Mouse (Mus musculus) erythroblast, adult 5-6 weeks (primary cell): ENCODE measurements around the gene Usp8. TPM values are rescaled to one million over a fixed set of nuclear protein-coding genes. Genes with fewer than 3 reads are reported as not detected.

Experiments used
- ATAC-seq: replicated peaks from 2 replicates; pipeline ENCODE4 v1.8.0; 2016; ENCODE audit warnings: moderate number of reproducible peaks, mild to moderate bottlenecking, moderate TSS enrichment, inconsistent platforms; ENCODE audit not compliant: poor library complexity, low FRiP score, severe bottlenecking
- total RNA-seq, 2 experiments: library from RNA; stranded (forward) in 1 of 2; stranded (reverse) in 1 of 2; fragments of 150-400 nt in 1 of 2; fragments of 200-764, 138-1000 nt in 1 of 2; gene quantifications; 2 replicates each; pipeline versions ENCODE4 v1.2.3 to v1.2.4; 2015 to 2017; ENCODE audit warnings: low replicate concordance in 2 of 2

Usp8 gene
- total RNA-seq, 2 experiments from 2014 or later = 12.7 to 19.2 TPM

- ATAC-seq = no peak
These were observed 28.4 kb downstream of the Usp8 start for GRCm38 (mm10) chr2:126735339-126736073.

DNA sequence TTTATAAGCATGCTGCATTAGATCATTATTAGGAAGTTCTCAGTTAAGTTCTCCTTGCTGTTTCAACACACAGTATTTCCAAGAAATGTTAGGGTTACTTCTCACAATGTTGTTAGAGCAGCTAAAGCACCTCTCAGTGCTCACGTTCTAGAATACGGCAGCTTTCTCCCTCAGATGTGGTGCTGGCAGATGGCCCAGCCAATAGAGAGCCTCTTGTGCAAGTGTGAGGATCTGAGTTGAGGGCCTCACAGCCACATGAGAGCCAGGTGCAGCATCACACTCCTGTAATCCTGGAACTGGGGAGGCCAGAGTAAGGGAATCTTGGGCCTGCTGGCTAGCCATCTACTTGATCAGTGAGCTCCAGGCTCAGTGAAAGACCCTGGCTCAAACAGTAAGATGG lies 33.2 kb downstream of the Usp8 start:
- ATAC-seq = no peak

- no peak for ATAC-seq
These were observed 36.3 kb downstream of the Usp8 start for GRCm38 (mm10) chr2:126743389-126743788.

GRCm38 (mm10) chr2:126755664-126756063 lies 48.5 kb downstream of the Usp8 start:
- no peak for ATAC-seq

- ATAC-seq = no peak
These were observed 52.2 kb downstream of the Usp8 start for GRCm38 (mm10) chr2:126759351-126759750.

- ATAC-seq = no peak
These were observed 58.9 kb downstream of the Usp8 start for GRCm38 (mm10) chr2:126765867-126766582.

GRCm38 (mm10) chr2:126767599-126767998 lies 60.5 kb downstream of the Usp8 start:
- ATAC-seq = no peak

GRCm38 (mm10) chr2:126768194-126768593 lies 61.1 kb downstream of the Usp8 start:
- ATAC-seq = no peak

GRCm38 (mm10) chr2:126769431-126770181 lies 62.5 kb downstream of the Usp8 start:
- ATAC-seq = no peak

GRCm38 (mm10) chr2:126772217-126772616 lies 65.1 kb downstream of the Usp8 start:
- ATAC-seq = no peak

DNA sequence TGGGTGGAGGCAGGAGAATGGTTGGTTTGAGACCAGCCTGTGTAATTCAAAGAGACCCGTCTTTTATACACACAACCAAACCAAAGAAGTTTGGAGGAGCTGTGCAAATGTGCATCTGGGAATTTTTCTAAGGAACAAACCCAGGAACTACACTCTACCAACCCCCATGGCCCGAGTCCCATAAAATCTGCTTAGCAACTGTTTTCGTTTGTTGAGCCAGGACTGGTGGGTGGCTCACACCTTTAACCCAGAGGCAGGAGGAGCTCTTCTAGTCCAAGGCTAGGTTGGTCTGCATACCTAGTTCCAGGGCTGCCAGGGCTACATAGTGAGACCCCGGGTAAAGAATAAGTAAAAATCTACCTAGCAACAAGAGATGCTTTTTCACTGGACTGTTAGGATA lies 68.8 kb downstream of the Usp8 start:
- ATAC-seq = no peak

DNA sequence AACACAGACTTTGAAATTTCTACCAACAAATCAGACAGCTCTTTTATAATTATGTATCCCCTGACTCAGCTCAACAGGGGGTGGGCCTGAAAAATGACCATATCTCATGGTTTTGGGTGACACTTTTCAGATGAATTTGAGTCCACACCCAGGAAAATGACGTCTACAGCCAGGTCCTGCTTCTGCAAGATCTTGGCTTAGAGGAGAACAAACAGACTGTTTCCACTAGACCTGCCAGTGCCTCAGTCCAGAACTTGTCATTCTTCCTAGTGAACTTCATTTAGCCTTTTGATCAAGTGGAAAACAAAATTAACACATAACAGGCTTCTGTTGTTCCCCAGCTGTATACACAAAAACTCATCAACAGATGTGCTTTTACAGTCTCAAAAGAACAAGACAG lies 69.3 kb downstream of the Usp8 start:
- no peak for ATAC-seq

DNA sequence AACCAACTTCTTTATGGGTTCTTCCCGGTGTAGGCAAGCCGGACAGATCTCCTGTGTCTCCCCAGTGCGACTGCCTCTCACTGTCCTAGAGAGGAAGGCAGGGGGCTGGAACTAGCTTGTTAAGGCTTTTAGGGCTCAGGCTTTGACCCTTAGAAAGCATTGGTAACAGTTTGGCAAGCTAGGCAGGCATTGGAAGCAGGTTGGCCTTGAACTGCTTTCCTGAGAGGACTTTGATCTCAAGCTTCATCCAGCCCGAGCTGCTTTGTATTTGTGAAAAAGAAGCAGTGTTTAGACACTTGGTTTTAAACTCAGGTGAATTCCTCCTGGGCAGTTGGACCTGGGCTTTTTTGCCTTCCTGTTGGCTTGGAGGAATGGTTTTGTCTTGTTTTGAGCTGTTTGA lies 71.7 kb downstream of the Usp8 start:
- ATAC-seq = no peak

GRCm38 (mm10) chr2:126780286-126780685 lies 73.2 kb downstream of the Usp8 start:
- ATAC-seq = no peak

DNA sequence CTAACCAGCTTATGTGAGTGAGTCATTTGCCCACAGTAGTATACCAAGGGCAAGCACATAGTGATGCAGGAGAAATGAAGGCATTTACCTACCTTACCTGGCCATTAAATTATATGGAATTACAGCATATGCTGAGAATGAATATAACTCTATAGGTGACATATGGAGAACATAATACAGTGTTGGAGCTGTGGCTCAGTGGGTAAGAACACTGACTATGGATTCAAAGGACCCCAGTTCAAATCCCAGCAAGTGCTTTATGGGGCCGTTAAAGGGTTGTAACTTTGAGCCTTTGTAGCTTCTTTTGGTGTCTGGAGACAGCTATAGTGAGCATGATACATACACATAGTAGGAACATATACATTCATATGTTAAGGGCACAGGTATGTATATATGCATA lies 74.3 kb downstream of the Usp8 start:
- no peak for ATAC-seq

GRCm38 (mm10) chr2:126782433-126782832 lies 75.3 kb downstream of the Usp8 start:
- no peak for ATAC-seq

DNA sequence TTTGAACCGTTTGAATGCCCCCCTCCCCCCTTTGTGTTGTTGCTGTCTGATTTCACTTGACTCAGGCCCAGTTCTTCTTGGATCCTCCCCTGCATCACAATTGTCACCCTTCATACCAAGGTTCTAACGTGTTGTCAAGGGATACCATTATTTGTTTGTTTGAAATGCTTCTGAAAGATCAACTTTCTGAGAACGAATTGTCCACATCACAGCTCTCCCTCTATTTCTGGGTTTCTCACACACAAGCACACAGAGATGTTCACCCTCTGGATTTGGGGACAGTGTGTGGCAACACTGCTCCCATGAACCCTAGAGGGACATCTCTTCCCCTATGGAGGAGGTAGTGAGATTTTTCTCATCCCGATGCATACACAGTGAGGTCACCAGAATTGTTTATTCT lies 76.2 kb downstream of the Usp8 start, which contains the start of gene Usp50:
Usp50 (minus strand) TSS at position 101 of the 400 bp plus-strand sequence.
- no peak for ATAC-seq

DNA sequence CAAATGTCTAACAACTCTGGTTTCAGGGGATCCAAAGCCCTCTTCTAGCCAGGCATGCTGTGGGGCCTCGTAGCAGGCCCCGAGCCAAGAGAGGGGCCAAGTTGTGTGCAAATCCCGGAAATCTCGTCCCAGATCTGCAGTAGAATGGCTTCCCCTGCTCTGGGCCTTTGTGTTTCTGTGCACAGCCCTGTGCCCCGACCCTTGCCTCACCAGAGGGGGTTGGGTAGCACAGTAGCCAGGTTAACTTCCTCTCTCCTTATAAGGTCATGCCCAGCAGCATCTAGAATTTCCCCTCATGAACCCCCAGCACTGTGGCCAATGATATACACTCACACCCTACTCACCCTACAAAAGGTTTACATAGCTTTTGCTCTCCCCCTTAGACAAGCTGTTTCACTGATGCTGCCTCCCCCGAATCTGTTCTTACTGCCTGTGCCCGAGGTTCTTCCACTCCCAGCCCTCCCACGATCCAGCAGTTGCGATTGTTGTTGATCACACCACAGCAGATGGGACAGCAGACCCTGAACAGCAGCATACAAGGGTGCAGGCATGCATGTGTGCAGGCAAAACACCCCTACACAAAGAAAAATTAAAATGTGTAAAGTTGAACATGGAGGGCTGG lies 80.7 kb downstream of the Usp8 start:
- ATAC-seq = no peak

GRCm38 (mm10) chr2:126792611-126793010 lies 85.5 kb downstream of the Usp8 start:
- no peak for ATAC-seq

- ATAC-seq = peak; percentile 43; the same call in 1 of the 2 replicates
These were observed 88.6 kb downstream of the Usp8 start for GRCm38 (mm10) chr2:126795708-126796107.
